Mouse (Mus musculus): ENCODE data around the gene Stk10. TPM values are rescaled to one million over a fixed set of nuclear protein-coding genes. Genes with fewer than 3 reads are reported as not detected.
A peak's percentile ranks its signal among the peaks of the same experiment; 100 is the strongest.

Gene Stk10
- polyA plus RNA-seq, 1 experiment, result 5.7 TPM

DNA sequence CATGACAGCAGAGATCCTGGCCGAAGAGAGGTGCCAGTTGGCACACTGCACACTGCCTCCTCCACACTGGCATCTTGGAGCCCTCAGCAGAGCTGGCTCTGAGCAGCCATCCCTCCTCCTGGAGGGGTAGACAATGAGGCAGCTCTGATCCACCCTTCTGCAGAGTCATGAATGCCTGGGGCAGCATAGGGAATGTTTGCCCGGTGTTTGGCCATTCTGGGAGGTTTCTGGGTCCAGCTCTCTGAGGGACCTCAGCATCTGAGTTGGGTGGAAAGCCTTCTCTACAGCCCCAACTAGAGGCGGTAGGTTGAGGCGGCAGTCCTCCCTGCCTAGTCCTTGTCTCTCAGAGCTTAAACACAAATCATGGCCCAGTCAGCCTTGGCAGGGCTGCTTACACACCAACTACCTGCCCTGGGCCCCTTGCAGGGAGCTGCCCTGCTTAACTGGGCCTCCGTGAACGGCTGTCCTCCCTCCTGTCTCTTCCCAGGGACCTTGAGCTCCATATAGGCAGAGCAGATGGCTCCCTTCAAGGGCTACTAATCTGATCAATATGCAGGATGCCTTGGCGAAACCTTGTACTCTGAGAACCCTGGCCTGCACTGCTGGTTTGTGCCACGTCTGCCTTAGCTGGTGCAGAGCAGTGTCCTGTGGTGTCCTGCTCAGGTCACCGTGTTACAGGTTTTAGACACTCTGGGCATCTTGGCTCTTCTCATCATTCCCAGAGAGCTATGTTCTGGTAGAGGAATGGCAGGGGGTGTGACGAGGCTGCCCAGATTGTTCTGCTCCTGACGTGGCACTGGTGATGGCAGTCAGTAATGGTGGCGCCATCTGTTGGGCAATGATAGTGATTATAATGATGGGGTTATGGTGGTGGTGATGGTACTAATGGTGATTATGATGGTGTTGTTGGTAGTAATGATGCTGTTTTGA, 59.1 kb downstream of the Stk10 start:
- DNase-seq (ENCODE audit: low read depth), result peak; percentile 73
- peak; percentile 30; the same call in 1 of the 2 replicates for TF ChIP-seq CTCF (IDR thresholded peaks at IDR 0.05; ENCODE audit: borderline replicate concordance, extremely low read depth, insufficient read depth, insufficient read length)
- TF ChIP-seq POLR2A (IDR thresholded peaks at IDR 0.05; ENCODE audit: borderline replicate concordance, extremely low read depth, insufficient read depth, insufficient read length, poor library complexity, severe bottlenecking), result no peak

DNA sequence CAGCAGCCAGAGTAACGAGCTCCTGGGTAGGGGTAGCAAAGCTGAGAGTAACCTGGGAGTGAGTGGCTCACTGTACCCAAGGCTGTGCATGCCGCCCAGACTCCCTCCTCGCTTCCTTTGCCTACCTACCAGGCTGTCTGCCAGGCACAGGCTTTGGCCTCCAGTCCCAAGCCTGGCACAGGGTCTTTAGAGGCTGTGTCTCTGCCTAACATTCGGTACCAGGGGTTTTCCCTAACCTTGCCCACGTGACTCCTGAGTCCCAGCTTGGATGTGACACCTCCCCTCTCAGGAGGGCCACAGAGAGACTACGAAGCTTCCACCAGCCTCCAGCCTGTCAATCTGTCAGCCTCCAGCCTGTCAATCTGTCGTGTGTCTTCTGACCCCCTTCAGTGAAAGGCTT, 60.0 kb downstream of the Stk10 start:
- DNase-seq (ENCODE audit: low read depth), result no peak
- TF ChIP-seq CTCF (IDR thresholded peaks at IDR 0.05; ENCODE audit: borderline replicate concordance, extremely low read depth, insufficient read depth, insufficient read length) (no peak), POLR2A (IDR thresholded peaks at IDR 0.05; ENCODE audit: borderline replicate concordance, extremely low read depth, insufficient read depth, insufficient read length, poor library complexity, severe bottlenecking) (no peak)

DNA sequence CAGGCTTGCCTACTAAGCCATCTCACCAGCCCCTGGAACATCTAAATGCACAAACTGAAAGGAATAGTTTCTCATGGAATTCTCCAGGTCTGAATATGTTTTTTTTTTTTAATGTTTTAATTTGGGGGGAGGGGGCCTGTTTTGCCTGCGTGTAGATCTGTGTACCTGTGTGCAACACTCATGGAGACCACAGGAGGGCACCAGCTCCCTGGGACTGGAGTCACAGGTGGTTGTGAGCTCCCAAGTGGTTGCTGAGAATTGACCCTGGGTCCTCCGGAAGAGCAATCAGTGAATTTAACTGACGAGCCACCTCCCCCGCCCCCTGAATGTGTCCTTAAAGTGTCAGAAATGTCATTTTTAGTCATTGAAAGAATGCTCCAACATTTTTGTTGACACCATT, 61.0 kb downstream of the Stk10 start:
- no peak for TF ChIP-seq POLR2A (IDR thresholded peaks at IDR 0.05; ENCODE audit: borderline replicate concordance, extremely low read depth, insufficient read depth, insufficient read length, poor library complexity, severe bottlenecking)
- DNase-seq (ENCODE audit: low read depth), result no peak

DNA sequence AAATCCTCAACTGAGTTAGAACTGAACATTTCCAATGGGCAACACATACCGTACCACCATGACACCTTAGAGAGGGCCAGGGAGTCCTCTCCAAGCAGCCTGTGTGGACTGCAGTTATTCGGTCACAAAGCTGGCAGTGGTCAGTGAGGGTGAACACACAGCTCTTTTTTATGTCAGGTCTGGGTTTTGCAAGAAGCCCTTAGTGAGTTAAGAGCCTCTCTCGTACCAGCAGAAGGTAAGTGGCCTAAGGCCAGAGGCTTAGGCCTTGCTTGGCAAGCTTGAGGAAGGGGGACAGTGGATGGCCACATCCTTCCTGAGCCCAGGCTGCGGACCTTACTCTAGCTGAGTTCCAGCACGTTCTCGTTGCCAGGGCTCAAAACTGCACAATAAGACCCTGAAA, 67.3 kb downstream of the Stk10 start:
- DNase-seq (ENCODE audit: low read depth), result no peak
- TF ChIP-seq CTCF (IDR thresholded peaks at IDR 0.05; ENCODE audit: borderline replicate concordance, extremely low read depth, insufficient read depth, insufficient read length), result no peak
- TF ChIP-seq POLR2A (IDR thresholded peaks at IDR 0.05; ENCODE audit: borderline replicate concordance, extremely low read depth, insufficient read depth, insufficient read length, poor library complexity, severe bottlenecking), result no peak

DNA sequence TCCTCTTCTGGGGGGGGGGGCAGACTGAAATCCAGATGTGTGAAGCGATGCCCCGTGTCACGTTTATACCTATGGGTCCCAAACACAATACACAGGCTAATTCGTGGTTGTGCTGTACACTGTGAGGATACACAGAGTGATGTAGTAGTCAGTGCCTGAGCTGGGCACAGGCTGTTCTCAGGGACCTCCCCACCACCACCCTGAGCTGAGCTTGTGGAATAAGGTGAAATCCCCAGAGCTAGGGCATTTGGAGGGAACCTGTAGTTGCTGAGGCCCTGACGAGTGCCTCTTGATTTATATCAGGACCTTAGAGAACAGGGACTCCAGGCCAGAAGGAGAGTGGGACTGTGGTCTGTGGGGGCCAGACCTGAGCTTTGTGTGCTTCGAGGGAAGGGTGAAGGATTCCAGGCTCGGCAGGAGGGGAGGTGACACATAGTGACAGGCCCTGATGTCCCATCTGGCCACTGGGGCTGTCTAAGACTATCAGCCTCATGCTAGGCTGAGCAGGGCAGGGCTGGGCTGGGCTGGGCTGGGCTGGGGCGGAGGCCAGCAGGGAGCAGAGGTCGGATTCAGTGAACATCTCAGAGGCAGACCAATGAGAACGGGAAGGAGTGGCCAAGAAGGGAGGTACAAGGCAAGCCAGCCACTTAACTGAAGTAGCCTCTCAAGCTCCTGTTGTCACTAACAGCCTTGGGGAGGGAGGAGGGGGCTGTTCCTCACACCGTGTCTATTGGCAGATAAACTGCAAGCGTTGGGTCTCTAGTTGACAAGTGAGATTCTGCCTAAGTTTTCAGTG, 68.6 kb downstream of the Stk10 start:
- TF ChIP-seq POLR2A (IDR thresholded peaks at IDR 0.05; ENCODE audit: borderline replicate concordance, extremely low read depth, insufficient read depth, insufficient read length, poor library complexity, severe bottlenecking) (no peak), CTCF (IDR thresholded peaks at IDR 0.05; ENCODE audit: borderline replicate concordance, extremely low read depth, insufficient read depth, insufficient read length) (no peak)
- DNase-seq (ENCODE audit: low read depth), result peak; percentile 39

DNA sequence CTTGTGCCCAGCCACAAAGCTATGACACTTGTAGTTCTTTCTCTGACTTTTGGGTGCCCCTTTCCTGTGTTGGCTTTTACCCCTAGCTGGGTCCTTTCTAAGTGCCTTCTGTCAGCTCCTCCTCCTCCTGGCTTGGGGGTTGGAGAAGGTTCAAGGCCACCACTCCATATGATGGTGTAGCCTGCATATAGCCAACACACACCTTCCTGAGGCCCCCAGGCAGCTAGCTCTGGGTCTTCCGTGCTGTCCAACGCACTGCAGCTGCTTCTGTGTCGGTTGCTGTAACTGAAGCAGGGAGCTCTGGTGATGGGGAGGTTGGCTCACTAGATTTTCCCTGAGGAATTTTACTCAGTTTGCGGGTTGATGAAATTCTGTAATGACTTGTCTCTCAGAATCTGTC, 71.6 kb downstream of the Stk10 start:
- no peak for TF ChIP-seq POLR2A (IDR thresholded peaks at IDR 0.05; ENCODE audit: borderline replicate concordance, extremely low read depth, insufficient read depth, insufficient read length, poor library complexity, severe bottlenecking)
- TF ChIP-seq CTCF (IDR thresholded peaks at IDR 0.05; ENCODE audit: borderline replicate concordance, extremely low read depth, insufficient read depth, insufficient read length), result no peak
- no peak for DNase-seq (ENCODE audit: low read depth)

DNA sequence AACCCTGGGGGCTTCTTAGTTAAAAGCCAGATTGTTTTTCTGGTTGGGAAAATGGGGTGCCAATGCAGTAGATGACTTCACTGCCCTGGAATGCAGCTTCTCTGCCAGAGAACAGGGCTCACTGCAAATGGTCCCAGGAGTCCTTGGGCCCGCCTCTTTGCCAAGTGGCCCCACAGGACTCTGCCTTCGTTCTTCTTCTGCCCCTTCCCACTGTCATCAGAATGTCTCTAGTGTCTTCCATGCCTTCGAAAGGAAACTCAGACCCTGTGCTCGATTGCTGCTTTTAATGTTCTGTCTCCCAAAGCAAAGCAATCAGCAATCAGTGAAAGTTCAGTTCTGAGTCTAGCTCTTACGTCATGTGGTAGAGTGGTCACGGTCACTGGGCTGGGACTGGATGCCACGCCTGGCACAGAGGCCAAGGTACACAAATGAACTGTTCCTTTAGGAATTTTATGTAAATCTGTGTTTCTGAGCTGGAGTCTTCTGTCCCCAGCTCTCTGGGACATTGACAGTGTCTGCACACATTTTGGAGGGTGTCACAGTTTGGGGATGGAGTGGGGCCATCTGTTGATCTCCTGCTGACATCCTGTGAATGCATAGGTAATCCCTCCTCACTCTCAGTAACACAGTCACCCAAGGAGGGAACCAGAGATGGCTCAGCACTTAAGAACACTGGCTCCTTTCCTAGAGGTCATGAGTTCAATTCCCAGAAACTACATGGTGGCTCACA, 72.2 kb downstream of the Stk10 start:
- no peak for TF ChIP-seq CTCF (IDR thresholded peaks at IDR 0.05; ENCODE audit: borderline replicate concordance, extremely low read depth, insufficient read depth, insufficient read length)
- no peak for TF ChIP-seq POLR2A (IDR thresholded peaks at IDR 0.05; ENCODE audit: borderline replicate concordance, extremely low read depth, insufficient read depth, insufficient read length, poor library complexity, severe bottlenecking)
- DNase-seq (ENCODE audit: low read depth), result peak; percentile 86

DNA sequence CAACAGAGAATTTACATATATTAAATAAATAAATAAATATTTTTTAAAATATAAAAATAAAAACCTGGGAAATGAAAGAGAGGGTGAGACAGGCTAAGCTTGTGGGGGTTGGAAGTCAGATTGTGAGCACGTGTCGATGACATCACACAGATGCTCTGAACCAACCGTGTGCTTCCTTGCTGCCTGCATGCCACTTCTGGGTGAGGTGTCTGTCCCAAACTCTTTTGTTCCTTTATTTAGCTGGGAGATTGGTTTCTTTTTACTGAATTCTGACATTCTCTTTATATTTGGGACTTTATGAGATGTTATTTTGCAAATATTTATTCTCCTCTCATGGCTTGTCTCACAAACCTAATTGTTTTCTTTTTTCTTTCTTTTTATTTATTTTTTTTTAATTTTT, 72.8 kb downstream of the Stk10 start:
- TF ChIP-seq POLR2A (IDR thresholded peaks at IDR 0.05; ENCODE audit: borderline replicate concordance, extremely low read depth, insufficient read depth, insufficient read length, poor library complexity, severe bottlenecking), result no peak
- no peak for TF ChIP-seq CTCF (IDR thresholded peaks at IDR 0.05; ENCODE audit: borderline replicate concordance, extremely low read depth, insufficient read depth, insufficient read length)

DNA sequence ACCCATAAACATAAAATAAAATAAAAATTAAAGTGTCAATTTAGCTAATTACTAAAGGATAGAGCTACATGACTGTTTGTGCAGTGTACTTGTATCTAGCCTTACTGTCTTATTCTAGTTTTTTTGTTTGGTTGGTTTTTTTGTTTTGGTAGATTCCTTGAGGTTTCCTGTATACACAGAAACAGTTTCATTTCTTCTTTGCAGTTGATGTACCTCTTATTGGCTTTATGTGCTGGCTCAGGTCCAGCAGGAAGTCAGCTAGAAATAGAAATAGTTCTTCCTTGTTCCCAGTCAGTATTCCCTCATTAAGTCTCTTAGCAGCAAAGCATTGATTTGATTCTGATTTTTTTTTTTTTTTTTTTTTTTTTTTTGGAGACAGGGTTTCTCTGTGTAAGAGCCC, 74.2 kb downstream of the Stk10 start:
- TF ChIP-seq POLR2A (IDR thresholded peaks at IDR 0.05; ENCODE audit: borderline replicate concordance, extremely low read depth, insufficient read depth, insufficient read length, poor library complexity, severe bottlenecking), result no peak
- TF ChIP-seq CTCF (IDR thresholded peaks at IDR 0.05; ENCODE audit: borderline replicate concordance, extremely low read depth, insufficient read depth, insufficient read length), result no peak

More for the DNA sequence above, 72.8 kb downstream of the Stk10 start:
- no peak for DNase-seq (ENCODE audit: low read depth)

DNA sequence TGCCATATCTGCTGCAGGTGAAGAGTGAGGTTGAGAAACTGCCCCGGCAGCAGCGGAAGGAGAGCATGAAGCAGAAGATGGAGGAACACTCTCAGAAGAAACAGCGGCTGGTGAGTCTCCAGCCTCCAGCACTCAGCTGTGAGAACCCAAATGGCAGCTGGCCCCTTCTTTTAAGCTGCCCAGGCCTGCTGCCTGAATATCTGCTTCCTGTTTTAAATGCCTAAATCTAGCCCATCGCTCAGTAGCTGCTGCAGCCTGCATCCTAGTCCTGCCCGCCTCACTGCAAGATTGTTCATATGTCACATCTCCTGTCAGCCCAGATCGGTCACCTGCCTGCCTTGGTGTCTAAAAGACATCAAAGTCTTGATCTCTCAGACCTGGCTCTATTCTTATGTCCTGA, 77.5 kb downstream of the Stk10 start:
- TF ChIP-seq POLR2A (IDR thresholded peaks at IDR 0.05; ENCODE audit: borderline replicate concordance, extremely low read depth, insufficient read depth, insufficient read length, poor library complexity, severe bottlenecking), result no peak
- TF ChIP-seq CTCF (IDR thresholded peaks at IDR 0.05; ENCODE audit: borderline replicate concordance, extremely low read depth, insufficient read depth, insufficient read length), result no peak
- no peak for DNase-seq (ENCODE audit: low read depth)

More for the DNA sequence above, 74.2 kb downstream of the Stk10 start:
- DNase-seq (ENCODE audit: low read depth), result no peak

DNA sequence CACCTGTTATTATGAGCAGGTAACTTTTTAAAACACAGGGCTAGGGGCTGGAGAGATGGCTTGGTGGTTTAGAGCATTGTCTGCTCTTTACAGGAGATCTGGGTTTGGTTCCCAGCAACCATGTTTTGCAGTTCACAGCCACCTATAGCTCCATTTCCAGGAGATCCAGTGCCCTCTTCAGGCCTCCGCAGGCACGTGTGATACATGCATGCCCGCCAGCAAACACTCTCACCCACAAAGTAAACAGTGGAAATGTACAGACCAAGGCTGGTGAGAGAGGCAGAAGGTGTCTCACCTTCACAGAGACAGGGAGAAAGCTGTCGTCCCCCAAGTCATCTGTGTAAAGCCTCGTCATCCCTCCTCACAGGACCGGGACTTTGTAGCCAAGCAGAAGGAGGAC, 79.2 kb downstream of the Stk10 start:
- DNase-seq (ENCODE audit: low read depth), result no peak
- TF ChIP-seq CTCF (IDR thresholded peaks at IDR 0.05; ENCODE audit: borderline replicate concordance, extremely low read depth, insufficient read depth, insufficient read length) (no peak), POLR2A (IDR thresholded peaks at IDR 0.05; ENCODE audit: borderline replicate concordance, extremely low read depth, insufficient read depth, insufficient read length, poor library complexity, severe bottlenecking) (no peak)

All from brain, embryonic 14.5 days (tissue).